Mouse (Mus musculus) heart, embryonic 11.5 days (tissue): ENCODE measurements around the gene Prkaa2. TPM values are rescaled to one million over a fixed set of nuclear protein-coding genes. Genes with fewer than 3 reads are reported as not detected.
"Not testable (repeated sequence)": the region's sequence is repeated elsewhere in the genome, so short reads cannot be mapped to it uniquely, and the experiment has no call there.

Experiments used
- ATAC-seq: fragments of 200-750 bp; cut with Nextera tagmentation; replicated peaks from 2 replicates; pipeline ENCODE4 v1.8.0; 2017; ENCODE audit warnings: moderate library complexity; ENCODE audit not compliant: insufficient number of reproducible peaks, low FRiP score, low TSS enrichment
- H3K27ac ChIP-seq: fragments of 300-500 bp; sonication (generic); 2 replicates; pipeline ENCODE4 v1.5.1; 2014; ENCODE audit warnings: mild to moderate bottlenecking, low read depth, low read length
- H3K27me3 ChIP-seq: fragments of 300-500 bp; sonication (generic); 2 replicates; pipeline ENCODE4 v1.6.1; 2014; ENCODE audit warnings: mild to moderate bottlenecking, low read length, mixed read lengths; ENCODE audit not compliant: control insufficient read depth, insufficient read depth
- H3K36me3 ChIP-seq: fragments of 300-500 bp; sonication (generic); 2 replicates; pipeline ENCODE4 v1.6.1; 2014; ENCODE audit warnings: mild to moderate bottlenecking, low read length, moderate library complexity, mixed read lengths; ENCODE audit not compliant: control insufficient read depth, insufficient read depth
- H3K4me1 ChIP-seq: fragments of 300-500 bp; sonication (generic); 2 replicates; pipeline ENCODE4 v1.6.1; 2014; ENCODE audit warnings: low read length; ENCODE audit not compliant: control insufficient read depth, insufficient read depth
- H3K4me2 ChIP-seq: fragments of 300-500 bp; sonication (generic); 2 replicates; pipeline ENCODE4 v1.6.1; 2014; ENCODE audit warnings: mild to moderate bottlenecking, moderate library complexity
- H3K4me3 ChIP-seq: fragments of 300-500 bp; sonication (generic); 2 replicates; pipeline ENCODE4 v1.5.1; 2014; ENCODE audit warnings: low read depth, low read length
- H3K9ac ChIP-seq: fragments of 300-500 bp; sonication (generic); 2 replicates; pipeline ENCODE4 v1.6.1; 2014; ENCODE audit warnings: mild to moderate bottlenecking, low read depth, low read length, moderate library complexity
- H3K9me3 ChIP-seq: fragments of 300-500 bp; sonication (generic); replicated peaks from 2 replicates; pipeline ENCODE4 v1.6.1; 2016; ENCODE audit warnings: low read length; ENCODE audit not compliant: control insufficient read depth
- WGBS: fragments of 180-500 bp; shearing (Covaris S2); extraction: QIAGEN DNeasy Blood & Tissue Kit; methylation state at CpG from one replicate; pipeline ENCODE4 v1.1.7; 2014; ENCODE audit not compliant: insufficient replicate concordance; 5-methylcytosine and 5-hydroxymethylcytosine counted together
- polyA plus RNA-seq: library from polyadenylated mRNA; unstranded; fragments of >200 nt; fragmentation: Nextera tagmentation; extraction: Ambion mirVana; gene quantifications from 2 replicates; pipeline ENCODE4 v1.2.1, GENCODE M21; 2014

Prkaa2 gene
- polyA plus RNA-seq, 1 experiment from 2014 or later = 38.8 TPM

GRCm38 (mm10) chr4:105027278-105027677 is 82.4 kb downstream of the Prkaa2 start:
- Histone ChIP-seq H3K4me1 (no peaks in the 10 kb centered on the region), H3K27ac (no peak overlapping the region), H3K9ac (no peak overlapping the region), H3K36me3 (no peaks in the 10 kb centered on the region), H3K9me3 (no peaks in the 10 kb centered on the region), H3K4me2 (no peak overlapping the region), H3K4me3 (no peak overlapping the region), H3K27me3 (no peaks in the 10 kb centered on the region)
- 73% methylated on average over 6 of the region's 6 CpGs for WGBS
- no peak for ATAC-seq

- H3K9ac ChIP-seq = no peak overlapping the region
- no peaks in the 10 kb centered on the region for H3K9me3 ChIP-seq
- 76% methylated on average over 4 of the region's 4 CpGs for WGBS
- H3K36me3 ChIP-seq = no peaks in the 10 kb centered on the region
- no peak for ATAC-seq
- H3K27ac ChIP-seq = no peak overlapping the region
- H3K27me3 ChIP-seq = no peaks in the 10 kb centered on the region
- no peak overlapping the region for H3K4me3 ChIP-seq
- H3K4me1 ChIP-seq = no peaks in the 10 kb centered on the region
- H3K4me2 ChIP-seq = no peak overlapping the region
These were observed 93.6 kb downstream of the Prkaa2 start for GRCm38 (mm10) chr4:105016006-105016613.

GRCm38 (mm10) chr4:105015496-105015895 is 94.2 kb downstream of the Prkaa2 start:
- no peaks in the 10 kb centered on the region for H3K27me3 ChIP-seq
- 84% methylated on average over 6 of the region's 6 CpGs for WGBS
- H3K4me3 ChIP-seq = no peak overlapping the region
- no peak overlapping the region for H3K4me2 ChIP-seq
- no peaks in the 10 kb centered on the region for H3K4me1 ChIP-seq
- H3K9me3 ChIP-seq = no peaks in the 10 kb centered on the region
- H3K9ac ChIP-seq = no peak overlapping the region
- no peak overlapping the region for H3K27ac ChIP-seq
- H3K36me3 ChIP-seq = no peaks in the 10 kb centered on the region
- ATAC-seq = no peak

- Histone ChIP-seq H3K9ac (no peak overlapping the region), H3K27ac (no peak overlapping the region), H3K4me3 (no peak overlapping the region), H3K4me1 (no peaks in the 10 kb centered on the region), H3K4me2 (no peak overlapping the region), H3K27me3 (no peaks in the 10 kb centered on the region), H3K36me3 (no peaks in the 10 kb centered on the region), H3K9me3 (no peaks in the 10 kb centered on the region; the same call in 1 of the 2 replicates)
- no peak for ATAC-seq
- WGBS = 90% methylated on average over 7 of the region's 7 CpGs
These were observed 96.0 kb downstream of the Prkaa2 start for GRCm38 (mm10) chr4:105013718-105014117.

- no peaks in the 10 kb centered on the region for H3K36me3 ChIP-seq
- no peak for ATAC-seq
- H3K9me3 ChIP-seq = no peaks in the 10 kb centered on the region; the same call in 1 of the 2 replicates
- WGBS = 82% methylated on average over 4 of the region's 4 CpGs
- H3K4me1 ChIP-seq = no peaks in the 10 kb centered on the region
- no peak overlapping the region for H3K9ac ChIP-seq
- no peaks in the 10 kb centered on the region for H3K27me3 ChIP-seq
- H3K27ac ChIP-seq = no peak overlapping the region
- no peak overlapping the region for H3K4me3 ChIP-seq
- H3K4me2 ChIP-seq = no peak overlapping the region
These were observed 102.2 kb downstream of the Prkaa2 start for GRCm38 (mm10) chr4:105007360-105008018.

- H3K4me2 ChIP-seq, H3K4me3 ChIP-seq, ATAC-seq, H3K9me3 ChIP-seq, H3K36me3 ChIP-seq, H3K9ac ChIP-seq, H3K27me3 ChIP-seq, H3K4me1 ChIP-seq, H3K27ac ChIP-seq: not testable (repeated sequence)
- WGBS = 81% methylated on average over 12 of the region's 12 CpGs
These were observed 105.0 kb downstream of the Prkaa2 start for GRCm38 (mm10) chr4:105004649-105005048.

- 55% methylated on average over 8 of the region's 8 CpGs for WGBS
- no peaks in the 10 kb centered on the region for H3K4me1 ChIP-seq
- H3K9me3 ChIP-seq = no peaks in the 10 kb centered on the region; the same call in 1 of the 2 replicates
- no peaks in the 10 kb centered on the region for H3K36me3 ChIP-seq
- ATAC-seq = no peak
- no peak overlapping the region for H3K9ac ChIP-seq
- H3K4me3 ChIP-seq = no peak overlapping the region
- no peak overlapping the region for H3K27ac ChIP-seq
- H3K4me2 ChIP-seq = no peak overlapping the region
- H3K27me3 ChIP-seq = no peaks in the 10 kb centered on the region
These were observed 105.6 kb downstream of the Prkaa2 start for GRCm38 (mm10) chr4:105004135-105004534.

- H3K27me3 ChIP-seq = no peaks in the 10 kb centered on the region
- H3K4me3 ChIP-seq = no peak overlapping the region
- H3K4me2 ChIP-seq = no peak overlapping the region
- no peaks in the 10 kb centered on the region for H3K36me3 ChIP-seq
- no peak overlapping the region for H3K27ac ChIP-seq
- H3K4me1 ChIP-seq = no peaks in the 10 kb centered on the region
- WGBS = 52% methylated on average over 1 of the region's 1 CpGs
- no peak overlapping the region for H3K9ac ChIP-seq
- no peaks in the 10 kb centered on the region for H3K9me3 ChIP-seq
- no peak for ATAC-seq
These were observed 108.0 kb downstream of the Prkaa2 start for GRCm38 (mm10) chr4:105001736-105002135.

GRCm38 (mm10) chr4:104999702-105000101 is 110.0 kb downstream of the Prkaa2 start:
- no peak for ATAC-seq
- no peaks in the 10 kb centered on the region for H3K9me3 ChIP-seq
- 76% methylated on average over 5 of the region's 5 CpGs for WGBS

More at GRCm38 (mm10) chr4:104999702-105000101, 110.0 kb downstream of the Prkaa2 start:
- no peak overlapping the region for H3K4me3 ChIP-seq
- H3K36me3 ChIP-seq = no peaks in the 10 kb centered on the region
- H3K4me2 ChIP-seq = no peak overlapping the region
- no peaks in the 10 kb centered on the region for H3K4me1 ChIP-seq
- H3K9ac ChIP-seq = no peak overlapping the region
- no peak overlapping the region for H3K27ac ChIP-seq
- H3K27me3 ChIP-seq = no peaks in the 10 kb centered on the region
